Mouse (Mus musculus) intestine, embryonic 16.5 days (tissue): ENCODE data around the gene Inpp5a. TPM values are rescaled to one million over a fixed set of nuclear protein-coding genes. Genes with fewer than 3 reads are reported as not detected.
A peak's percentile ranks its signal among the peaks of the same experiment; 100 is the strongest.

ENCODE experiments used
- ATAC-seq: fragments of 200-750 bp; cut with Nextera tagmentation; 2 replicates; pipeline ENCODE4 v1.8.0; 2017; ENCODE audit warnings: moderate TSS enrichment, moderate library complexity
- H3K27ac ChIP-seq: fragments of 300-500 bp; sonication (generic); 2 replicates; pipeline ENCODE4 v1.5.1; 2014; ENCODE audit warnings: mild to moderate bottlenecking, low read length
- H3K27me3 ChIP-seq: fragments of 300-500 bp; sonication (generic); replicated peaks from 2 replicates; pipeline ENCODE4 v1.6.1; 2014; ENCODE audit warnings: low read length, control low read depth, mixed read lengths; ENCODE audit not compliant: control insufficient read depth, insufficient read depth
- H3K36me3 ChIP-seq: fragments of 300-500 bp; sonication (generic); 2 replicates; pipeline ENCODE4 v1.6.1; 2014; ENCODE audit warnings: low read length, control low read depth; ENCODE audit not compliant: control insufficient read depth, insufficient read depth
- H3K4me1 ChIP-seq: fragments of 300-500 bp; sonication (generic); 2 replicates; pipeline ENCODE4 v1.6.1; 2014; ENCODE audit warnings: low read length, control low read depth, mixed read lengths; ENCODE audit not compliant: control insufficient read depth, insufficient read depth
- H3K4me2 ChIP-seq: fragments of 300-500 bp; sonication (generic); 2 replicates; pipeline ENCODE4 v1.6.1; 2014; ENCODE audit warnings: low read depth, low read length, control low read depth
- H3K4me3 ChIP-seq: fragments of 300-500 bp; sonication (generic); 2 replicates; pipeline ENCODE4 v1.5.1; 2014; ENCODE audit warnings: mild to moderate bottlenecking, low read length
- H3K9ac ChIP-seq: fragments of 300-500 bp; sonication (generic); 2 replicates; pipeline ENCODE4 v1.6.1; 2014; ENCODE audit warnings: low read depth, low read length
- H3K9me3 ChIP-seq: fragments of 300-500 bp; sonication (generic); 2 replicates; pipeline ENCODE4 v1.6.1; 2016; ENCODE audit warnings: low read length, control low read depth; ENCODE audit not compliant: control insufficient read depth
- WGBS: fragments of 180-500 bp; shearing (Covaris S2); extraction: QIAGEN DNeasy Blood & Tissue Kit; methylation state at CpG from one replicate; pipeline ENCODE4 v1.1.7; 2014; 5-methylcytosine and 5-hydroxymethylcytosine counted together
- polyA plus RNA-seq: library from polyadenylated mRNA; unstranded; fragments of >200 nt; fragmentation: Nextera tagmentation; extraction: Ambion mirVana; gene quantifications from 2 replicates; pipeline ENCODE4 v1.2.1, GENCODE M21; 2015

Inpp5a gene
- polyA plus RNA-seq, 1 experiment from 2014 or later, result 8.9 TPM

DNA sequence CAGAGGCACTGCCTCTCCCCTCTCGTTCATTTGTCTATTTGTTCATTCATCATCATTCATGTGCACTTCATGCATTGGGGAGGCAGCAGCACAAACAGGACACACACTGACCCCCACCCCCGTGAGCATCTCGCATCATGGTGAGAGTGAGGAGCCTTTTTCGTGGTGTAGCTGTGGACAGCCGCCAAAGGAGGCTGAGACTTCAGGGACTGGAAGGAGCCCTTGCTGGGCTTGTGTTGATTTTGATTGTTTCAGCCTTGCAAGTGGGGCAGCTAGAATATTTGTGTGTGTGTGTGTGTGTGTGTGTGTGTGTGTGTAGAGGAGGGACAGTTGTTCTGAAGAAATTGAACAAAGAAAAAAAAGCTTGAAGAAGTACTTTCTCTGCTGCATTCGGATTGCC, 67.8 kb downstream of the Inpp5a start:
- H3K9me3 ChIP-seq, result no peaks in the 10 kb centered on the region
- H3K27ac ChIP-seq, result no peak overlapping the region
- H3K4me1 ChIP-seq, result peaks cover 11% of the 10 kb centered on the region
- no peak for ATAC-seq
- H3K4me2 ChIP-seq, result no peak overlapping the region
- H3K27me3 ChIP-seq, result no peaks in the 10 kb centered on the region
- no peak overlapping the region for H3K4me3 ChIP-seq
- H3K36me3 ChIP-seq, result no peaks in the 10 kb centered on the region
- H3K9ac ChIP-seq, result no peak overlapping the region
- WGBS, result 65% methylated on average over 6 of the region's 6 CpGs

DNA sequence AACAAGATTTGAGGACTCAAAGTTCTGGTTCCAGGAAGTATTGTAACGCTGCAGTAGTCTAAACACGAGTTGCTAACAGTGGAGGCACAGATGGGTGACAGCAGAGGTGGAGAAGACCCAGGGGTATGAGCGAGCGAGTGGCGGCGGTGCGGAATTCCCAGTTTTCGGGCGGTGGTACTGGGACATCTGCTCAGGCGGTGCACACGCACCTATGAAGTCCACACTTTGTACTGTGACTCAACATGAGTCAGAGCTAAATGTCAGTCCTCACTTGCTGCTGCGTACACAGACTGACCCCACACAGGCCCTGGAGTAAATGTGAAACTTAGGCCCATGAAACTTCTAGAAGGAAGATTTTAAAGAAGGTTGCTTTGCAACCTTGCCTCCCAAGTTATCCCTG, 72.4 kb downstream of the Inpp5a start:
- H3K27ac ChIP-seq, result no peak overlapping the region
- H3K9ac ChIP-seq, result no peak overlapping the region
- H3K36me3 ChIP-seq, result no peaks in the 10 kb centered on the region
- no peak overlapping the region for H3K4me3 ChIP-seq
- peaks cover 2% of the 10 kb centered on the region for H3K4me1 ChIP-seq
- no peak overlapping the region for H3K4me2 ChIP-seq
- no peaks in the 10 kb centered on the region for H3K9me3 ChIP-seq
- 82% methylated on average over 12 of the region's 12 CpGs for WGBS
- no peaks in the 10 kb centered on the region for H3K27me3 ChIP-seq
- no peak for ATAC-seq

DNA sequence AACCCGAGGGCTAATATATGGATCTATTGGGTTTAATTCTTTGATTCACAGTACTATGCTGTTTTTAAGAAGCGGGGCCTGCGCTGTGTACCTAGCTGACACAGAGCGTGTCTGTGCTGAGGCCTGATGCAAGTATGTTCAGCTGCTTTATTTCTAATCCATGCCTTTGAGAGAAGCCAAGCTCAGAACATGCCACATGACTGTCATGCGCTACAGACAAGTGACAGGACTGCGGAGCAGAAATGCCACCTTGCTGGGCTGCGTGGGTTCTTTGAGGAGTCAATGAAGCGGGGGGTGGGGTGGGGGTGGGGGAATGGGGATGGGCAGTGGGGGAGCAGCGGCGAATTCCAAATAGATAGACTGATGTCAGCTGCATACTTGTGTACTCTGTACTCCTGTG, 73.2 kb downstream of the Inpp5a start:
- WGBS, result 95% methylated on average over 10 of the region's 10 CpGs
- no peak for ATAC-seq
- H3K27ac ChIP-seq, result no peak overlapping the region
- no peak overlapping the region for H3K4me3 ChIP-seq
- peaks cover 10% of the 10 kb centered on the region for H3K4me1 ChIP-seq
- no peak overlapping the region for H3K4me2 ChIP-seq
- H3K9me3 ChIP-seq, result no peaks in the 10 kb centered on the region
- H3K9ac ChIP-seq, result no peak overlapping the region
- no peaks in the 10 kb centered on the region for H3K27me3 ChIP-seq
- H3K36me3 ChIP-seq, result no peaks in the 10 kb centered on the region

DNA sequence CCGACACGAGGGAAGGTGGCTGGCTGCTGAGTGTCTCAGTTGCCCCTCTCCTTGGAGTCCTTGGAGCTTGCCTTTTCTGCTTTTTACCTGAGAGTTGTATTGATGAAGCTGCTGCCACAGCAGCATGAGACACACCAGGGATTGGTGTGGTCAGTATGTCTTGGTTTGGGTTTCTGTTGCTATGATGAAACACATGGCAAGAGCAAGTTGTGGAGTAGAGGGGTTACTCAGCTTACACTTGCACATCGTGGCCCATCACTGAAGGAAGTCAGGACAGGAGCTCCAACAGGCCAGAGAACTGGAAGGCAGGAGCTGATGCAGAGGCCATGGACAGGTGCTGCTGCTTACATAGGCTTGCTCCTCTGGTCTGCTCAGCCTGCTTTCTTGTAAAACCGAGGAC, 76.6 kb downstream of the Inpp5a start:
- H3K4me2 ChIP-seq, result no peak overlapping the region
- no peak overlapping the region for H3K27ac ChIP-seq
- H3K4me1 ChIP-seq, result peaks cover 24% of the 10 kb centered on the region
- no peaks in the 10 kb centered on the region for H3K36me3 ChIP-seq
- no peak overlapping the region for H3K4me3 ChIP-seq
- no peak for ATAC-seq
- no peak overlapping the region for H3K9ac ChIP-seq
- H3K9me3 ChIP-seq, result no peaks in the 10 kb centered on the region
- H3K27me3 ChIP-seq, result no peaks in the 10 kb centered on the region
- 77% methylated on average over 4 of the region's 4 CpGs for WGBS

DNA sequence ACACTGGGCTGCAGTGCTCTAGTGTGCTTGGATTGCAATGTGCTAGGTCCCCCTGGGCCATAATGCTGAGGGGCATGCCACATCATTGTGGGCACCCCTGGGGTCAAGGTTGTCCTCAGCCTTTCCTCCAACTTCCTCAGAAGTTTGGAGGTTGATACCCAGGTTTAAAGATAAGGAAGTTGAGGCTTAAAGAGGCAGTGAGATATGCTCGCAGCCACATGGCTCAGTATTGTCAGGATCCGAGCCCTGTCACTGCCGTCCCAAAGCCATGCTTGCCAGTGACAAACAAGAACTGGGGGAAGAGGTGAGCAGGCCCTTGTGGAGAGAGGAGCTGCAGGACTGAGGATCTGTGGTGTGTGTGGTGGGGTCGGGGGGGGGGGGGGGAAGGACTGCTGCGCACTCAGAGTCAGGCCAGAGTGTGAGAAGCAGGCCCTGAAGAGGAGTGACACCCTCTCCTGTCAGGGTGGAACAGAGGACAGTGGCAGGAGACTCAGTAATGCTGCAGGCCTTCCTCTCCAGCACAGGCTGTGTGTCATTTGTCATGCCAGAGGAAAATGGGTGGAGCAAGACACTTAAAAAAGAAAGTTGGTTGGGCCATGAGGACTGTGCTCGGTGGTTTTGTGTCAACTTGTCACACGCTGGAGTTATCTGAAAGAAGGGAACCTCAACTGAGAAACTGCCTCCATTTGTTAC, 77.7 kb downstream of the Inpp5a start:
- no peaks in the 10 kb centered on the region for H3K36me3 ChIP-seq
- 0 out of 2 replicates have a peak, but pooled peaks have one; percentile 6 for ATAC-seq
- H3K9me3 ChIP-seq, result no peaks in the 10 kb centered on the region
- H3K9ac ChIP-seq, result 0 out of 2 replicates have a peak overlapping the region, but pooled peaks have one; percentile 10
- no peak overlapping the region for H3K4me3 ChIP-seq
- no peaks in the 10 kb centered on the region for H3K27me3 ChIP-seq
- 35% methylated on average over 6 of the region's 7 CpGs for WGBS
- peaks cover 24% of the 10 kb centered on the region for H3K4me1 ChIP-seq
- no peak overlapping the region for H3K4me2 ChIP-seq
- peak overlapping the region; percentile 77 for H3K27ac ChIP-seq

DNA sequence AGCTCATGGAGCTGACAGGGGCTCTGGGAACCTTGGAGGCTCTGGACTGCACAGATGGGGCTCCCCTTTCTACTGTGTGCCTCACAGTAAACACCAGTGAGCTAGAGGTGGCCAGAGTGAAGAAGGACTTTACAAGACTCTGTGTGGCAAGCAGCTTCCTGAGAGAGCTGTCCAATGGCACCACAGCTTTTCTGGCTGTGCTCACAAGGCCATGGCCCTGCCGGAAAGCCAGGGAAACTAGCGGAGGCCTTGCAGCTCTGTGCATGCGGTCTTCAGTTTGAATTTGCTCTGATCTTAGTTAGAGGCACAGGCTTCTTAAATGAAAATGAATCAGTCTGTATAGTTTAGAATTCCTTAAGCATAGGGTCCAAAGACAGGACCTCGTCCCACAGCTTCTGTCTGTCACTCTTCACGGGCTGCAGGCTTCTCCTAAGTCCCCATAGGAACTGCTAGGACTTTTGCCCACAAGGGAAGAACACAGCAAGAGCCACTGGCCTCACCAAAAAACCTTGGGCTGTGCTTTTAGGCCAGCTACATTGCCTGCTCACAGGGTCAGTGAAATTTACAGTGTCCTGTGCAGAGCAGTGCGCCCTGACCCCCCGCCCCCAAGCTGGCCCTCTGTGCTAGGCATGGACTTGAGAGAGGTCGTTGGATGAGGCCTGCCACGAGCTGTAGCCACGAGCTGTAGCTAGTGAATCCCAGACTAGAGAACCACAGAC, 78.4 kb downstream of the Inpp5a start:
- Histone ChIP-seq H3K4me2 (no peak overlapping the region), H3K27me3 (no peaks in the 10 kb centered on the region), H3K4me3 (no peak overlapping the region), H3K4me1 (peaks cover 26% of the 10 kb centered on the region), H3K9ac (peak overlapping the region; percentile 20; the same call in 1 of the 2 replicates), H3K27ac (peak overlapping the region; percentile 77), H3K36me3 (no peaks in the 10 kb centered on the region), H3K9me3 (no peaks in the 10 kb centered on the region)
- peak; percentile 26; the same call in 1 of the 2 replicates for ATAC-seq
- 58% methylated on average over 10 of the region's 10 CpGs for WGBS

DNA sequence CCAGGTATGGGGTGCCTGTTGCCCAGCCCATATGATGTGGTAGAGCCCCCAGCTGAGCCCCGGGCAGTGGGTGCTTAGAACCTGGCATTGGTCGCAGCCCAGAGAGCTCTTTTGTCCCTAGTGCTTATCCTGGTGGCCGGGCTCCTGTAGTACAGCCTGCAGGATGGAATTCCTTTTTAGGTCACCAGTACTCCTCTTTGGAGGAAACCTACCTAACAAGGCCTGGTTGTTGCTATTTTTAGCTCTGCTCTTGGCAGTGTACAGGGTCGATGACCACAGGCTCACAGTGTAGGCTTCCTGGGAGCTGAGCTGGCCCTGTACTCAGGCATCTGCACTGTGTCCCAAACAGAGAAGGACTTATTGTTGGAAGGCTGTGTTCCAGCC, 79.0 kb downstream of the Inpp5a start:
- WGBS, result 47% methylated on average over 4 of the region's 4 CpGs
- H3K4me3 ChIP-seq, result no peak overlapping the region

DNA sequence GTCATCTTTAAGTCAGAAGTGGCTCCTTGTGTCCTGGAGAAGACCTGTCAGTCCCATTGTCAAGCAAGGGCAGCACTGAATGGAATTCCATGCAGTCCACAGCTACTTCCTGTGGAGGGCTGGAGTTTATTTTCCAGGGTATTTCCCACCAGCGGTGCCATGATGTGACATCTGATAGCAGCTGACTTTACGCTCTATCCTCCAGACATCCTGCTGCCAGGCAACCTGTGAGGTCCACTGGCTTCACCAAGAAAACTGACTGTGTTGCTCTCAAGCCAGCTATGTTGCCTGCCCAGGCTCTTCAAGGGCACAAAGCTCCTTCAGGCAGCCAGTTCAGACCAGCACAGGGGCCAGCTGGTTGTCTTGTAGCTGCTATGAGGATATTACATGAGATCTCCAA, 79.5 kb downstream of the Inpp5a start:
- WGBS, result 44% methylated on average over 2 of the region's 2 CpGs
- H3K4me2 ChIP-seq, result no peak overlapping the region

More for the DNA sequence above, 79.0 kb downstream of the Inpp5a start:
- no peaks in the 10 kb centered on the region for H3K27me3 ChIP-seq
- ATAC-seq, result peak; percentile 74
- H3K4me2 ChIP-seq, result no peak overlapping the region
- peaks cover 31% of the 10 kb centered on the region for H3K4me1 ChIP-seq
- H3K9ac ChIP-seq, result peak overlapping the region; percentile 20; the same call in 1 of the 2 replicates
- H3K36me3 ChIP-seq, result no peaks in the 10 kb centered on the region
- H3K9me3 ChIP-seq, result no peaks in the 10 kb centered on the region
- H3K27ac ChIP-seq, result peak overlapping the region; percentile 77

DNA sequence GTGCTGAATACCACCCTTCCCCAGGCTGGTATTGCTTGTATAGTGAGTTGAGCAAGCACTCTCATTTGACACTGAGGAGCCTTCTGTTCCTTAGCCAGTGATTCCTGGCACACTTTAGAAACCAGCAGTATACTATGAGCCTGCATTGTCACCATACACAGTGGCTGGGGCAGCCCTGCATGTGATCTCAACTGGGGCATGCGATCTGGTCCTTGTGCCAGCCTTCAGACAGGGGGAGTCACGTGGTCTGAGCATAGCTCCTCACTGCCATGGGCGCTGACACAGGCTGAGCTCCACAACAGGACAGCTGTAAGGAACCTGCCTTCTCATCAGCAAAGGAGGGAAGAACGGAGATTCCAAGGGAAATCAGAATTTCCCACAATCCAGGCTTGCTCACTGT, 80.5 kb downstream of the Inpp5a start:
- Histone ChIP-seq H3K9ac (no peak overlapping the region), H3K27me3 (no peaks in the 10 kb centered on the region), H3K4me3 (no peak overlapping the region), H3K36me3 (no peaks in the 10 kb centered on the region), H3K4me1 (peaks cover 34% of the 10 kb centered on the region), H3K9me3 (no peaks in the 10 kb centered on the region), H3K27ac (no peak overlapping the region), H3K4me2 (no peak overlapping the region)
- ATAC-seq, result no peak
- WGBS, result 84% methylated on average over 4 of the region's 4 CpGs

More for the DNA sequence above, 79.5 kb downstream of the Inpp5a start:
- no peaks in the 10 kb centered on the region for H3K9me3 ChIP-seq
- no peaks in the 10 kb centered on the region for H3K27me3 ChIP-seq
- no peak overlapping the region for H3K9ac ChIP-seq
- peaks cover 34% of the 10 kb centered on the region for H3K4me1 ChIP-seq
- H3K36me3 ChIP-seq, result no peaks in the 10 kb centered on the region
- H3K4me3 ChIP-seq, result no peak overlapping the region
- H3K27ac ChIP-seq, result peak overlapping the region; percentile 77
- ATAC-seq, result no peak
